Mouse (Mus musculus) hindbrain, embryonic 14.5 days (tissue): ENCODE results near the gene Lrguk. TPM values are rescaled to one million over a fixed set of nuclear protein-coding genes. Genes with fewer than 3 reads are reported as not detected.

Experiments used
- ATAC-seq: fragments of 200-750 bp; cut with Nextera tagmentation; 2 replicates; pipeline ENCODE4 v1.8.0; 2017; ENCODE audit warnings: moderate number of reproducible peaks, mild to moderate bottlenecking, moderate TSS enrichment, moderate library complexity; ENCODE audit not compliant: low FRiP score
- DNase-seq: peaks from one replicate; pipeline ENCODE4 v3.0.0-alpha.2; 2015; ENCODE audit warnings: low spot score
- H3K27ac ChIP-seq: fragments of 300-500 bp; sonication (generic); 2 replicates; pipeline ENCODE4 v1.5.1; 2014; ENCODE audit warnings: mild to moderate bottlenecking, moderate library complexity
- H3K27me3 ChIP-seq: fragments of 300-500 bp; sonication (generic); 2 replicates; pipeline ENCODE4 v1.6.1; 2014; ENCODE audit warnings: mild to moderate bottlenecking, low read length, mixed read lengths; ENCODE audit not compliant: control insufficient read depth, insufficient read depth
- H3K36me3 ChIP-seq: fragments of 300-500 bp; sonication (generic); replicated peaks from 2 replicates; pipeline ENCODE4 v1.6.1; 2014; ENCODE audit not compliant: control insufficient read depth, insufficient read depth
- H3K4me1 ChIP-seq: fragments of 300-500 bp; sonication (generic); replicated peaks from 2 replicates; pipeline ENCODE4 v1.6.1; 2014; ENCODE audit warnings: antibody characterized with exemption, low read length, mixed read lengths; ENCODE audit not compliant: control insufficient read depth, insufficient read depth
- H3K4me2 ChIP-seq: fragments of 300-500 bp; sonication (generic); replicated peaks from 2 replicates; pipeline ENCODE4 v1.6.1; 2014; ENCODE audit warnings: mild to moderate bottlenecking, moderate library complexity
- H3K4me3 ChIP-seq: fragments of 300-500 bp; sonication (generic); replicated peaks from 2 replicates; pipeline ENCODE4 v1.5.1; 2014; ENCODE audit warnings: mild to moderate bottlenecking, low read length
- H3K9ac ChIP-seq: fragments of 300-500 bp; sonication (generic); 2 replicates; pipeline ENCODE4 v1.6.1; 2014
- H3K9me3 ChIP-seq: fragments of 300-500 bp; sonication (generic); 2 replicates; pipeline ENCODE4 v1.6.1; 2016; ENCODE audit warnings: low read length; ENCODE audit not compliant: control insufficient read depth
- WGBS: fragments of 180-500 bp; shearing (Covaris S2); extraction: QIAGEN DNeasy Blood & Tissue Kit; methylation state at CpG from one replicate; pipeline ENCODE4 v1.1.7; 2014; 5-methylcytosine and 5-hydroxymethylcytosine counted together
- polyA plus RNA-seq: library from polyadenylated mRNA; unstranded; fragments of >200 nt; fragmentation: Nextera tagmentation; extraction: Ambion mirVana; gene quantifications from 2 replicates; pipeline ENCODE4 v1.2.1, GENCODE M21; 2014

Lrguk gene
- polyA plus RNA-seq, 1 experiment from 2014 or later, result 1.9 TPM

- Histone ChIP-seq H3K27ac (no peak overlapping the region), H3K4me3 (no peak overlapping the region), H3K36me3 (no peaks in the 10 kb centered on the region), H3K4me2 (no peak overlapping the region), H3K9me3 (no peaks in the 10 kb centered on the region), H3K4me1 (no peaks in the 10 kb centered on the region), H3K9ac (no peak overlapping the region), H3K27me3 (no peaks in the 10 kb centered on the region)
- no peak for ATAC-seq
- WGBS, result 63% methylated on average over 3 of the region's 3 CpGs
- no peak for DNase-seq
Measured at GRCm38 (mm10) chr6:34088986-34089385, 59.7 kb downstream of the Lrguk start.

- Histone ChIP-seq H3K4me3 (no peak overlapping the region), H3K9ac (no peak overlapping the region), H3K36me3 (no peaks in the 10 kb centered on the region), H3K27ac (no peak overlapping the region), H3K27me3 (no peaks in the 10 kb centered on the region), H3K9me3 (no peaks in the 10 kb centered on the region), H3K4me1 (no peaks in the 10 kb centered on the region), H3K4me2 (no peak overlapping the region)
- DNase-seq (no peak), ATAC-seq (no peak)
- WGBS, result 68% methylated on average over 3 of the region's 3 CpGs
Measured at GRCm38 (mm10) chr6:34091537-34091936, 62.3 kb downstream of the Lrguk start.

- Histone ChIP-seq H3K27me3 (no peaks in the 10 kb centered on the region), H3K9me3 (no peaks in the 10 kb centered on the region), H3K4me1 (no peaks in the 10 kb centered on the region), H3K9ac (no peak overlapping the region), H3K27ac (no peak overlapping the region), H3K4me2 (no peak overlapping the region), H3K36me3 (no peaks in the 10 kb centered on the region), H3K4me3 (no peak overlapping the region)
- no peak for ATAC-seq
- DNase-seq, result no peak
- 95% methylated on average over 6 of the region's 6 CpGs for WGBS
Measured at GRCm38 (mm10) chr6:34096274-34096673, 67.0 kb downstream of the Lrguk start.

DNA sequence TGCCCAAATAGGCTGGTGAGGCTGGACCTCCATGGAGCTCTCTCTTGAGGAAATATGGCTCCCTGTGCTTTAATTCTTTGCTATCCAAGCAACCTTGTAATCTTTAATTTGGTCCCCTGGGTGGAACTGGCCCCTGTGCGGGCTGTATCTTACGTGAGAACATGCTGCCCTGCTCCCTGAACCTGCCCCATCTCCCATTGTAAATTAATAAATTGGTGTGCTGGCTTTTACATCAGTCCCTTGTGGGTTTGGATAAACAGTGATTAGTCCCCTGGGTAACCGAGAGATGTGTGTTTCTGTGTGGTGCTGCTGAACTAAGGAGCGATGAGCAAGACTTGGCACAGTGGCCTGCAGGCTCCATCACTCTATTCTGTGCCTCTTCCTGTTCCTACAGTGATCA, 67.7 kb downstream of the Lrguk start:
- no peak overlapping the region for H3K9ac ChIP-seq
- no peaks in the 10 kb centered on the region for H3K4me1 ChIP-seq
- H3K4me2 ChIP-seq, result no peak overlapping the region
- H3K27me3 ChIP-seq, result no peaks in the 10 kb centered on the region
- H3K36me3 ChIP-seq, result no peaks in the 10 kb centered on the region
- DNase-seq (no peak), ATAC-seq (no peak)
- no peak overlapping the region for H3K4me3 ChIP-seq
- no peaks in the 10 kb centered on the region for H3K9me3 ChIP-seq
- WGBS, result 86% methylated on average over 4 of the region's 4 CpGs
- H3K27ac ChIP-seq, result no peak overlapping the region

DNA sequence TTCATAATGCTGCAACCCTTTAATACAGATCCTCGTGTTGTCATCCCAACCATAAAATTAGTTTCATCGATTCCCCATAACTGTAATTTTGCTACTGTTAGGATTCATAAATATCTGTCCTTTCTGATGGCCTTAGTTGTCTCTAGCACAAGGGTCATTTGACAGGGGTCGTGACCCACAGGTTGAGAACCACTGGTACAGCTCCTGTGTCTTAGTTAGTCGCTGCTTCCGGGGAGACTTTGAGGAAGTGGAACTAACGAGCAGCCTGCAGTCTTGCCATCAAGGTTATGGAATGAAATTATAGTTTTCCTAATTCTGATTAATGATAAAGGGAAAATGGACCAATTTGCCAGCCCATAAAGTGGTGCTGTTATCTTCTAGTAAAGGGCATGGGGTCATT, 70.5 kb downstream of the Lrguk start:
- Histone ChIP-seq H3K9ac (no peak overlapping the region), H3K4me2 (no peak overlapping the region), H3K4me3 (no peak overlapping the region), H3K27ac (no peak overlapping the region), H3K4me1 (no peaks in the 10 kb centered on the region), H3K27me3 (no peaks in the 10 kb centered on the region), H3K9me3 (no peaks in the 10 kb centered on the region), H3K36me3 (no peaks in the 10 kb centered on the region)
- WGBS, result 87% methylated on average over 6 of the region's 6 CpGs
- DNase-seq (no peak), ATAC-seq (no peak)

DNA sequence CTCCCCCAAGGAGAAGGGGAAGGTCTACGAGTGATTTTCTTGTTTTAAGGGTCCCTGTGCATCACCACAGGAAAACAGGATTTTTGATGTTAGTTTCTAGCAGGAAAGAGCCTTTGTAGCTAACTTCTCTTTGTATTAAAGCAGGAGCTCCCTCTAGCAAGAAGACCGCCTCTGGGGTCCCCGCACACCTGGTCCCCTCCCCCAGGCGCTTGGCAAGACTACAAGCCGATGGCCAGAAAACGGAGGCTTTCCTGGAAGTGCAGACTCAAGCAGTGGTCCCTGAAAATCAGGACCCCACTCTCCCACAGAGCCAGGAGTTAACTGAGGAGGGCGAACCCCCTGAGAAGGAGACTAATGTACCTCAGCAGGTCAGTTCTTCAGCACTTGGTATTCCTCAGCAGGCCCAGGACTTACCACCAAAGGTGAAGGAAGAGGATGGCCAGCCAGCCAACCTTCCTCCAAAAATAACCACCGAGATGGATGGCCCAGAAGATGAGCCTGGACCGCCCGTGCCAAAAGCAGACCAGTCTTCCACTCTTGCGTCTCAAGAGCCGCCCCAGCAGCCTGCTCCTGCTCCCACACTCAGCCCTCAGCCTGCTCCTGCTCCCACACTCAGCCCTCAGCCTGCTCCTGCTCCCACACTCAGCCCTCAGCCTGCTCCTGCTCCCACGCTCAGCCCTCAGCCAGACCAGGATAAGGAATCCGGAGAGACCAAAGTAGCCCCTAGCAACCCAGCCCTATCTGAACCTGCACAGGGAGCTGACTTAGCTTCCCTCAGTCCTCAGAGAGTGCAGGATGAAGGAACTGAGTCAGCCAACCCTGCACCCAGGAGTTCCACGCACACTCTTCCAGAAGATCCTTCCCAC, 72.5 kb downstream of the Lrguk start:
- H3K27me3 ChIP-seq, result no peaks in the 10 kb centered on the region
- no peaks in the 10 kb centered on the region for H3K36me3 ChIP-seq
- H3K9me3 ChIP-seq, result no peaks in the 10 kb centered on the region
- WGBS, result 95% methylated on average over 15 of the region's 15 CpGs
- H3K4me3 ChIP-seq, result no peak overlapping the region
- no peak overlapping the region for H3K9ac ChIP-seq
- DNase-seq, result no peak
- H3K27ac ChIP-seq, result no peak overlapping the region
- H3K4me2 ChIP-seq, result no peak overlapping the region
- H3K4me1 ChIP-seq, result no peaks in the 10 kb centered on the region
- no peak for ATAC-seq

DNA sequence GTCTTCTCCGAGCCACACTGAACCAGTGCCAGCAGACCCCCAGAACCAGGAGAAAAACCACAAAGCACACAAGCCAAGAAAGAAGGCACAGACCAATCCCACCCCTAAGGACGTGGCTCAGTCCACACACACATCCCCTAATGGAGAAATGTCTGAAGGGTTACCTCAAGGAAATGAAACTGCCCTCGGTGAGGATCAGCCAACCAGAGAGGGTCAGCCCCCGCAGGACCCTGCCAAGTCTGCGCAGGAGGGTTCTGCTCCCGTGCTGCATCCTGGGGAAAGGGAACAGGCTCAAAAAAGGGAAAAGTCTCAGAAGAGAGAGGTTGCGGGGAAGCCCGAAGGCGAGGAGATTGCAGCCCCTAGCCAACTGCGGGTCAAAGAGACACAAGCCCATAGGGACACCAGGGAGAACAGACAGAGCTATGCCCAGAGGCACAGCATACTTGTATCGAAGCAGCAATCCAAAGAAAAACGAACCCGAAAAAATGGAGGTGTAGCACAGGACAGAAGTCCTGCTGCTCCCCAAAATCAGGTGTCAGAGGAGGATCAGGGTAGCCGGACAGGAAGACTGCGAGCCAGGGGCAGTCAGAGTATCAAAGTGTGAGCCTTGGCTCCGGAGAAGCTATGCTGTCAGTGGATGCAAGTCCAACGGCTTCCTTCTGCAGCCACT, 74.1 kb downstream of the Lrguk start:
- H3K9ac ChIP-seq, result no peak overlapping the region

GRCm38 (mm10) chr6:34110571-34110970, 81.3 kb downstream of the Lrguk start:
- Histone ChIP-seq H3K4me3 (no peak overlapping the region), H3K27me3 (no peaks in the 10 kb centered on the region), H3K9ac (no peak overlapping the region), H3K4me1 (peaks cover 4% of the 10 kb centered on the region), H3K27ac (peak overlapping the region; percentile 26; the same call in 1 of the 2 replicates), H3K36me3 (no peaks in the 10 kb centered on the region), H3K9me3 (no peaks in the 10 kb centered on the region), H3K4me2 (no peak overlapping the region)
- ATAC-seq (no peak), DNase-seq (no peak)
- 29% methylated on average over 10 of the region's 10 CpGs for WGBS

More for the DNA sequence above, 74.1 kb downstream of the Lrguk start:
- H3K36me3 ChIP-seq, result no peaks in the 10 kb centered on the region
- H3K9me3 ChIP-seq, result no peaks in the 10 kb centered on the region
- H3K27ac ChIP-seq, result no peak overlapping the region
- no peaks in the 10 kb centered on the region for H3K27me3 ChIP-seq
- H3K4me1 ChIP-seq, result no peaks in the 10 kb centered on the region
- DNase-seq (no peak), ATAC-seq (no peak)
- no peak overlapping the region for H3K4me3 ChIP-seq
- no peak overlapping the region for H3K4me2 ChIP-seq
- 90% methylated on average over 17 of the region's 17 CpGs for WGBS

DNA sequence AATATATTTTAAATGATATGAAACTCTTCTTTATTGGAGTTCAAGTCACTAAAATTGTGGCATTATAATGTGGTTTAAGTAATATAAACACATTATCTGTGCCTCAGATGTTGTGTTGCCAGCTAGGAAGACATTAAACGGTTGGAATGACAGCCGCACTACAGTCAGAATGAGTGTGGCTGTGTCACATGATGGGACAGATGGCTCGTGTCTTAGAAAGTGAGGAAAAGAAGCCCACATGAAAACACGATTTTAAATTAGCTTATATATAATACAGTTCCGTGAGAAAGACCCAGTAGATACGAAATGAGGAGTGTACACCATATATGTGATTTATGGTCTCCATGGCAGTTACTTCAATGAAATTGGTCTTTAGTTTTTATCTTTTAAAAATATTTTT, 82.2 kb downstream of the Lrguk start:
- Histone ChIP-seq H3K27ac (no peak overlapping the region), H3K9me3 (no peaks in the 10 kb centered on the region), H3K4me3 (no peak overlapping the region), H3K4me2 (no peak overlapping the region), H3K36me3 (no peaks in the 10 kb centered on the region), H3K27me3 (no peaks in the 10 kb centered on the region), H3K9ac (no peak overlapping the region), H3K4me1 (peaks cover 4% of the 10 kb centered on the region)
- 68% methylated on average over 6 of the region's 6 CpGs for WGBS
- ATAC-seq, result no peak
- no peak for DNase-seq
